Mouse (Mus musculus) liver, embryonic 14.5 days (tissue): ENCODE data around the gene Hba-x. TPM values are rescaled to one million over a fixed set of nuclear protein-coding genes. Genes with fewer than 3 reads are reported as not detected.

ENCODE experiments used
- ATAC-seq: fragments of 200-750 bp; cut with Nextera tagmentation; 2 replicates; pipeline ENCODE4 v1.8.0; 2017; ENCODE audit warnings: moderate number of reproducible peaks, mild to moderate bottlenecking, moderate library complexity; ENCODE audit not compliant: insufficient read depth
- DNase-seq, 3 experiments: peaks; one replicate each; pipeline ENCODE4 v3.0.0-alpha.2; 2012 to 2013; ENCODE audit warnings: low read depth in 3 of 3, low spot score in 3 of 3
- H3K27ac ChIP-seq: fragments of 300-500 bp; sonication (generic); 2 replicates; pipeline ENCODE4 v1.5.1; 2014; ENCODE audit warnings: moderate library complexity, mild to moderate bottlenecking, control low read depth, inconsistent platforms
- H3K27me3 ChIP-seq: fragments of 300-500 bp; sonication (generic); 2 replicates; pipeline ENCODE4 v1.6.1; 2014; ENCODE audit warnings: mild to moderate bottlenecking, low read length, moderate library complexity; ENCODE audit not compliant: control insufficient read depth, insufficient read depth
- H3K36me3 ChIP-seq: fragments of 300-500 bp; sonication (generic); replicated peaks from 2 replicates; pipeline ENCODE4 v1.6.1; 2014; ENCODE audit warnings: low read depth; ENCODE audit not compliant: control insufficient read depth, insufficient read depth
- H3K4me1 ChIP-seq, 2 experiments: fragments of 200-500 bp in 1 of 2; fragments of 300-500 bp in 1 of 2; sonication (generic) in 1 of 2; replicated peaks; 2 replicates each; pipeline ENCODE4 v1.6.1; 2012 to 2014; ENCODE audit warnings: antibody characterized with exemption in 1 of 2, inconsistent platforms in 1 of 2, low read length in 1 of 2; ENCODE audit not compliant: control insufficient read depth in 2 of 2, insufficient read depth in 2 of 2
- H3K4me2 ChIP-seq: fragments of 300-500 bp; sonication (generic); 2 replicates; pipeline ENCODE4 v1.6.1; 2014; ENCODE audit warnings: low read depth, mild to moderate bottlenecking, control low read depth, moderate library complexity
- H3K4me3 ChIP-seq, 2 experiments: fragments of 200-500 bp in 1 of 2; fragments of 300-500 bp in 1 of 2; sonication (generic) in 1 of 2; 2 replicates each; pipeline ENCODE4 v1.5.1; 2012 to 2014; ENCODE audit warnings: low read depth in 2 of 2, low read length in 2 of 2, mild to moderate bottlenecking in 2 of 2, control low read depth in 1 of 2, inconsistent platforms in 1 of 2, moderate library complexity in 1 of 2; ENCODE audit not compliant: insufficient read depth in 1 of 2
- H3K9ac ChIP-seq: fragments of 300-500 bp; sonication (generic); replicated peaks from 2 replicates; pipeline ENCODE4 v1.6.1; 2014; ENCODE audit warnings: mild to moderate bottlenecking, control low read depth, moderate library complexity
- H3K9me3 ChIP-seq: fragments of 300-500 bp; sonication (generic); 2 replicates; pipeline ENCODE4 v1.6.1; 2016; ENCODE audit warnings: low read length, mixed read lengths; ENCODE audit not compliant: control insufficient read depth
- CTCF ChIP-seq: IDR thresholded peaks from 2 replicates; pipeline ENCODE4 v1.5.1; 2016; ENCODE audit warnings: antibody characterized with exemption, low read depth, control low read depth
- EP300 ChIP-seq: IDR thresholded peaks from 2 replicates; pipeline ENCODE4 v1.6.1; 2016; ENCODE audit warnings: antibody characterized with exemption, low read depth
- WGBS: fragments of 180-500 bp; shearing (Covaris S2); extraction: QIAGEN DNeasy Blood & Tissue Kit; methylation state at CpG from one replicate; pipeline ENCODE4 v1.1.7; 2014; ENCODE audit not compliant: insufficient replicate concordance; 5-methylcytosine and 5-hydroxymethylcytosine counted together
- polyA plus RNA-seq, 2 experiments: library from polyadenylated mRNA; depleted of rRNA in 1 of 2; stranded (reverse) in 1 of 2; unstranded in 1 of 2; fragments of >200 nt; fragmentation: Nextera tagmentation in 1 of 2; extraction: Ambion mirVana in 1 of 2; gene quantifications; 2 replicates each; pipeline versions ENCODE4 v1.2.1 to v1.2.3; 2012 to 2014

Gene Hba-x
- polyA plus RNA-seq, 2 experiments = 32.1 to 74.9 TPM

- H3K27ac ChIP-seq = no peak overlapping the region; the same call in 1 of the 2 replicates
- H3K9ac ChIP-seq = no peak overlapping the region
- no peak overlapping the region for H3K4me2 ChIP-seq
- no peaks in the 10 kb centered on the region for H3K36me3 ChIP-seq
- peak; percentile 40 for ATAC-seq
- no peak for TF ChIP-seq CTCF
- no peak for TF ChIP-seq EP300
- 54% methylated on average over 11 of the region's 11 CpGs for WGBS
- no peaks in the 10 kb centered on the region; the same call in 1 of the 2 replicates for H3K27me3 ChIP-seq
- no peak overlapping the region for H3K4me3 ChIP-seq
- no peak for DNase-seq
- peaks cover 2 to 4% of the 10 kb centered on the region in 2 experiments; a peak in 3 of 4 replicates for H3K4me1 ChIP-seq
- no peaks in the 10 kb centered on the region for H3K9me3 ChIP-seq
These were observed 44.5 kb downstream of the Hba-x start for GRCm38 (mm10) chr11:32320507-32321195.

DNA sequence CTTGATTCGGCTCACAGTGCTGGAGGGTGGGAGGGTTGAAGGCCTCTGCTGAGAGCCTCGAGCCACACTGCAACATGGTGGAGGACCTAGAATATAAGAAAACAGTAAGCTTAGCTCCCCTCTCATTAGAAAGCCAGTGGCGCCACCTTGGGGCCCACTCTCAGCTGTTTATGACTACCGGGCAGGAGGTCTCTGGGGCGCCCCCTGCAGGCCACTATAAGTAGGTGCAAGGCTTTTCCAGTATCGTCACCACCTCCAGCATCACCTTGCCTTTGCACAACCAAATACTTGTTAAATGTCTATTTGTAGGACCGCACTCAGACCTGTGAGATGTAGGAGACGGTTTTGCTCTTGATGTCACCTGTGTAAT lies 45.0 kb downstream of the Hba-x start:
- Histone ChIP-seq H3K4me2 (no peak overlapping the region), H3K27me3 (no peaks in the 10 kb centered on the region; the same call in 1 of the 2 replicates)
- 22% methylated on average over 8 of the region's 8 CpGs for WGBS

DNA sequence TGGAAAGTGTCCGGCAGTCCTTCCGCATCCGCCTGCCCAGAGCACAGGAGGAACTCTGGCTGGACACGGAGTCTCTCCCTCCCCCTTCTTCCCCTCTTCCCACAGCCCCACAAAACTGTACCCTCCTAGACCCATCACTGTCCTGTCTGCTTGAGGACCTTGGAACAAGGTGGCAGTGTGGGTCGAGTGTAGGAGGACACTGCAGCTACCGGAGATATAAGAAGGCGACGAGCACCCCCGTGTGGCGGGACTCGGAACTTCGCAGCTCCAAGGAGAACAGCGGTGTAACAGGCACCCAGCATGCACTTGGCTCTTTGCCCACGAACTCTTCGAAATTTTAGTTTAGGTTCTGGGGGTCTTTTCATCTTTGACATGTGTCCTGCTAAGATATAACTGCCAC lies 48.4 kb downstream of the Hba-x start:
- ATAC-seq = peak; percentile 73
- no peaks in the 10 kb centered on the region; the same call in 1 of the 2 replicates for H3K27me3 ChIP-seq
- 12% methylated on average over 15 of the region's 15 CpGs for WGBS

More for the DNA sequence above, 45.0 kb downstream of the Hba-x start:
- Histone ChIP-seq H3K4me3 (no peak overlapping the region), H3K36me3 (no peaks in the 10 kb centered on the region), H3K9me3 (no peaks in the 10 kb centered on the region), H3K27ac (no peak overlapping the region; the same call in 1 of the 2 replicates), H3K4me1 (peaks cover 2 to 4% of the 10 kb centered on the region in 2 experiments; a peak in 3 of 4 replicates), H3K9ac (no peak overlapping the region)
- peak; percentile 77 for ATAC-seq
- DNase-seq = peak; percentile 70 to 78 (median 73)
- TF ChIP-seq CTCF (peak; percentile 99), EP300 (no peak; the same call in 1 of the 2 replicates)

More for the DNA sequence above, 48.4 kb downstream of the Hba-x start:
- Histone ChIP-seq H3K9me3 (no peaks in the 10 kb centered on the region), H3K9ac (peak overlapping the region; percentile 33), H3K4me2 (peak overlapping the region; percentile 49), H3K4me1 (peaks cover 2 to 4% of the 10 kb centered on the region in 2 experiments; a peak in 3 of 4 replicates), H3K4me3 (peak overlapping the region in 1 of 2 experiments; percentile 10; a peak in 1 of 4 replicates), H3K36me3 (no peaks in the 10 kb centered on the region), H3K27ac (no peak overlapping the region)
- TF ChIP-seq CTCF = peak; percentile 98
- TF ChIP-seq EP300 = no peak
- DNase-seq = peak; percentile 60 to 67 (median 67)

Other genes starting within 250 kb of the Hba-x start
- 0.11 and 0.16 TPM in 2 replicates for gene Il9r, start 76.1 kb upstream of the Hba-x start, polyA plus RNA-seq (2012; rRNA removed)
- gene Il9r, start 76.1 kb upstream of the Hba-x start, polyA plus RNA-seq (2014; fragmentation: Nextera tagmentation; extraction: Ambion mirVana) = 0.08 and 0.18 TPM in 2 replicates
- 56.8 and 67.9 TPM in 2 replicates for gene Snrnp25, start 71.0 kb upstream of the Hba-x start, polyA plus RNA-seq (2012; rRNA removed)
- 93.1 and 111 TPM in 2 replicates for gene Snrnp25, start 71.0 kb upstream of the Hba-x start, polyA plus RNA-seq (2014; fragmentation: Nextera tagmentation; extraction: Ambion mirVana)
- gene Rhbdf1, start 54.1 kb upstream of the Hba-x start, polyA plus RNA-seq (2012; rRNA removed) = 5.8 and 6.2 TPM in 2 replicates
- 3.0 and 4.4 TPM in 2 replicates for gene Rhbdf1, start 54.1 kb upstream of the Hba-x start, polyA plus RNA-seq (2014; fragmentation: Nextera tagmentation; extraction: Ambion mirVana)
- gene Mpg, start 49.9 kb upstream of the Hba-x start, polyA plus RNA-seq (2012; rRNA removed) = 8.1 and 9.9 TPM in 2 replicates
- 17.0 and 18.1 TPM in 2 replicates for gene Mpg, start 49.9 kb upstream of the Hba-x start, polyA plus RNA-seq (2014; fragmentation: Nextera tagmentation; extraction: Ambion mirVana)
- gene Nprl3, start 8.7 kb upstream of the Hba-x start, polyA plus RNA-seq (2012; rRNA removed) = 36.8 and 44.5 TPM in 2 replicates
- 16.5 and 16.8 TPM in 2 replicates for gene Nprl3, start 8.7 kb upstream of the Hba-x start, polyA plus RNA-seq (2014; fragmentation: Nextera tagmentation; extraction: Ambion mirVana)
- 26,041 and 60,430 TPM in 2 replicates for gene Hba-a1, start 7.1 kb downstream of the Hba-x start, polyA plus RNA-seq (2012; rRNA removed)
- gene Hba-a1, start 7.1 kb downstream of the Hba-x start, polyA plus RNA-seq (2014; fragmentation: Nextera tagmentation; extraction: Ambion mirVana) = 70,707 and 74,513 TPM in 2 replicates
- 127 and 156 TPM in 2 replicates for gene Hbq1b, start 10.6 kb downstream of the Hba-x start, polyA plus RNA-seq (2012; rRNA removed)
- gene Hbq1b, start 10.6 kb downstream of the Hba-x start, polyA plus RNA-seq (2014; fragmentation: Nextera tagmentation; extraction: Ambion mirVana) = 157 and 161 TPM in 2 replicates
- gene Hba-a2, start 20.1 kb downstream of the Hba-x start, polyA plus RNA-seq (2012; rRNA removed) = 214,511 and 362,158 TPM in 2 replicates
- gene Hba-a2, start 20.1 kb downstream of the Hba-x start, polyA plus RNA-seq (2014; fragmentation: Nextera tagmentation; extraction: Ambion mirVana) = 162,484 and 169,597 TPM in 2 replicates
- 7.8 and 9.1 TPM in 2 replicates for gene Hbq1a, start 23.7 kb downstream of the Hba-x start, polyA plus RNA-seq (2012; rRNA removed)
- gene Hbq1a, start 23.7 kb downstream of the Hba-x start, polyA plus RNA-seq (2014; fragmentation: Nextera tagmentation; extraction: Ambion mirVana) = 7.9 TPM in 2 replicates
- 0.75 and 0.83 TPM in 2 replicates for gene Sh3pxd2b, start 71.4 kb downstream of the Hba-x start, polyA plus RNA-seq (2012; rRNA removed)
- gene Sh3pxd2b, start 71.4 kb downstream of the Hba-x start, polyA plus RNA-seq (2014; fragmentation: Nextera tagmentation; extraction: Ambion mirVana) = 0.56 and 0.89 TPM in 2 replicates
- gene Ubtd2, start 179.0 kb downstream of the Hba-x start, polyA plus RNA-seq (2012; rRNA removed) = 1.8 and 3.2 TPM in 2 replicates
- gene Ubtd2, start 179.0 kb downstream of the Hba-x start, polyA plus RNA-seq (2014; fragmentation: Nextera tagmentation; extraction: Ambion mirVana) = 2.8 and 4.4 TPM in 2 replicates